Mouse (Mus musculus) CH12.LX (cell line): ENCODE measurements around the gene Sptb.

ENCODE experiments used
- BHLHE40 ChIP-seq: IDR thresholded peaks from 2 replicates; pipeline ENCODE4 v1.6.1; 2011; ENCODE audit warnings: mild to moderate bottlenecking, low read depth, low read length, improper control_type of control experiment
- EP300 ChIP-seq: IDR thresholded peaks from 2 replicates; pipeline ENCODE4 v1.6.1; 2011; ENCODE audit warnings: low read length, improper control_type of control experiment
- KAT2A ChIP-seq: IDR thresholded peaks from 2 replicates; pipeline ENCODE4 v1.6.1; 2012; ENCODE audit warnings: low read length, improper control_type of control experiment, inconsistent platforms; ENCODE audit not compliant: insufficient replicate concordance
- POLR2A ChIP-seq: IDR thresholded peaks from 2 replicates; pipeline ENCODE4 v1.6.1; 2011; ENCODE audit warnings: low read depth, mild to moderate bottlenecking, improper control_type of control experiment, low read length

DNA sequence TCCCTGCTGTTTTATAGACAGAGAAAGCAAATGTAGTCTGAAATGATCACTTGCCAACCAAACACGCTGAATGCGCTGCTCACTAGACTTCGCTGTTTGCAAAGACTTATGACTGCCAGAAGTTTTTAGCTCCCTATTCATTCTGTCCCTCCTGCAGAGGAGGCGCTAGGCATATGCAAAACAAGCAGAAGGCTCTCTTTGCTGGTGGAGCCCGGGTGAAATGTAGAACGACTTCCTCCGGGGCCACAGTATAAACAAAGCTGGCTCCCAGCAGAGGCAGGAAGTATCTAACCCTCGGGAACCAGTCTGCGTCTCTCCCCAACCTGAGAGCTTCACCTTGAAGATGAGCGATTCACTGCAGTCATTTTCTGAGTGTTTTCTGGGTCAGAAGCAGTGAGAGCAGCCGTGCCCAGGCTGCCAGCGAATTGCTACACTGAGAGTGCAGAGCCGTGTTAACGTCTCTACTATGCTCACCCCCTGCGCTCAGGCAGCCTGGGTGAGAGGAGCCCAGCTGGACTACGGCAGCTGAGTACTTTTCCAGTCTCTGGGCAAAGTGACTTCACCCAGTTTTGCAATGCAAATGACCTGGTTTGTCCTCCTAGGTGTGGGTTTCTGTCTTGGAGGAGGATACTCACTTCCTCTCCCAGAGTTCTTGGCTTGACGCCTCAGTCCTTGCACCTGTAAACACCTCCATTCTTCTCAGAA lies 15.4 kb downstream of the Sptb start:
- peak; percentile 47; the same call in 1 of the 2 replicates for TF ChIP-seq POLR2A
- TF ChIP-seq EP300: peak; percentile 89
- TF ChIP-seq BHLHE40: peak; percentile 74
- no peak for TF ChIP-seq KAT2A
